Mouse (Mus musculus) CH12.LX (cell line): Measurements from ENCODE around the gene Hoxb7. TPM values are rescaled to one million over a fixed set of nuclear protein-coding genes. Genes with fewer than 3 reads are reported as not detected.

Source experiments
- DNase-seq: peaks from one replicate; pipeline ENCODE4 v3.0.0-alpha.2; 2013; ENCODE audit errors: extremely low read depth
- H3K27ac ChIP-seq: 2 replicates; pipeline ENCODE4 v1.5.1; 2012; ENCODE audit warnings: low read depth, mild to moderate bottlenecking, control low read depth, moderate library complexity; ENCODE audit not compliant: insufficient read depth
- H3K27me3 ChIP-seq: replicated peaks from 2 replicates; pipeline ENCODE3; 2012; ENCODE audit warnings: inconsistent platforms
- H3K36me3 ChIP-seq, 2 experiments: replicated peaks in 1 of 2; 2 replicates each; pipeline versions ENCODE3 to v1.6.1; 2012; ENCODE audit warnings: inconsistent platforms in 1 of 2, low read length in 1 of 2, mild to moderate bottlenecking in 1 of 2, mixed read lengths in 1 of 2, moderate library complexity in 1 of 2; ENCODE audit not compliant: control insufficient read depth in 1 of 2, insufficient read depth in 1 of 2
- H3K4me1 ChIP-seq, 2 experiments: 2 replicates each; pipeline ENCODE4 v1.6.1; 2012; ENCODE audit warnings: inconsistent platforms in 1 of 2, moderate library complexity in 1 of 2; ENCODE audit not compliant: insufficient read depth in 2 of 2, control insufficient read depth in 1 of 2
- H3K4me2 ChIP-seq: 2 replicates; pipeline ENCODE4 v1.6.1; 2012; ENCODE audit warnings: low read depth, mild to moderate bottlenecking, control low read depth; ENCODE audit not compliant: poor library complexity, insufficient read depth, severe bottlenecking
- H3K4me3 ChIP-seq, 3 experiments: fragments of 150-350 bp in 1 of 3; sonication (generic) in 1 of 3; replicated peaks in 1 of 3; 2 replicates each; pipeline versions ENCODE3 to v1.5.1; 2011 to 2012; ENCODE audit warnings: low read depth in 2 of 3, low read length in 2 of 3, mild to moderate bottlenecking in 2 of 3, moderate library complexity in 2 of 3, control low read depth in 1 of 3, improper control_type of control experiment in 1 of 3, inconsistent platforms in 1 of 3, mixed read lengths in 1 of 3; ENCODE audit not compliant: poor library complexity in 1 of 3
- H3K79me2 ChIP-seq: replicated peaks from 2 replicates; pipeline ENCODE4 v1.6.1; 2012; ENCODE audit warnings: mild to moderate bottlenecking, moderate library complexity; ENCODE audit not compliant: control insufficient read depth, poor library complexity, insufficient read depth, severe bottlenecking; ENCODE audit errors: extremely low read depth
- H3K9ac ChIP-seq: 2 replicates; pipeline ENCODE4 v1.6.1; 2012; ENCODE audit warnings: low read depth, mild to moderate bottlenecking, control low read depth, moderate library complexity; ENCODE audit not compliant: insufficient read depth
- H3K9me3 ChIP-seq: replicated peaks from 2 replicates; pipeline ENCODE3; 2012; ENCODE audit warnings: low read length, inconsistent platforms, mixed read lengths
- BHLHE40 ChIP-seq: IDR thresholded peaks from 2 replicates; pipeline ENCODE4 v1.6.1; 2011; ENCODE audit warnings: mild to moderate bottlenecking, low read depth, low read length, improper control_type of control experiment
- CHD1 ChIP-seq: IDR thresholded peaks from 2 replicates; pipeline ENCODE4 v1.6.1; 2012; ENCODE audit warnings: low read depth, low read length, improper control_type of control experiment, inconsistent platforms
- CHD2 ChIP-seq: IDR thresholded peaks from 2 replicates; pipeline ENCODE4 v1.6.1; 2011; ENCODE audit warnings: low read length, improper control_type of control experiment
- CTCF ChIP-seq, 2 experiments: IDR thresholded peaks in 1 of 2; conservative IDR thresholded peaks in 1 of 2; 2 replicates each; pipeline ENCODE4 v1.5.1; 2011 to 2012; ENCODE audit warnings: low read depth in 2 of 2, low read length in 2 of 2, improper control_type of control experiment in 1 of 2, inconsistent platforms in 1 of 2, mild to moderate bottlenecking in 1 of 2, moderate library complexity in 1 of 2
- ETS1 ChIP-seq: conservative IDR thresholded peaks from 2 replicates; pipeline ENCODE4 v1.6.1; 2012; ENCODE audit warnings: low read depth, mild to moderate bottlenecking, inconsistent platforms, low read length, improper control_type of control experiment, moderate library complexity
- IRF4 ChIP-seq: IDR thresholded peaks from 2 replicates; pipeline ENCODE4 v1.6.1; 2014; ENCODE audit warnings: low read depth, mild to moderate bottlenecking, inconsistent platforms, low read length, improper control_type of control experiment
- JUND ChIP-seq: conservative IDR thresholded peaks from 2 replicates; pipeline ENCODE4 v1.6.1; 2011; ENCODE audit warnings: low read depth, low read length, improper control_type of control experiment
- MAFK ChIP-seq: IDR thresholded peaks from 2 replicates; pipeline ENCODE4 v1.6.1; 2011; ENCODE audit warnings: low read length, improper control_type of control experiment; ENCODE audit not compliant: insufficient replicate concordance
- MAX ChIP-seq: IDR thresholded peaks from 2 replicates; pipeline ENCODE4 v1.6.1; 2011; ENCODE audit warnings: low read length, improper control_type of control experiment
- MAZ ChIP-seq: IDR thresholded peaks from 2 replicates; pipeline ENCODE4 v1.6.1; 2012; ENCODE audit warnings: low read depth, mild to moderate bottlenecking, inconsistent platforms, low read length, improper control_type of control experiment, moderate library complexity
- MXI1 ChIP-seq: IDR thresholded peaks from 2 replicates; pipeline ENCODE4 v1.6.1; 2011; ENCODE audit warnings: mild to moderate bottlenecking, low read depth, low read length, improper control_type of control experiment
- MYC ChIP-seq: IDR thresholded peaks from 2 replicates; pipeline ENCODE4 v1.6.1; 2011; ENCODE audit warnings: low read depth, mild to moderate bottlenecking, improper control_type of control experiment, low read length
- NRF1 ChIP-seq: IDR thresholded peaks from 2 replicates; pipeline ENCODE4 v1.6.1; 2014; ENCODE audit warnings: low read depth, mild to moderate bottlenecking, inconsistent platforms, low read length, improper control_type of control experiment, moderate library complexity
- PAX5 ChIP-seq: IDR thresholded peaks from 2 replicates; pipeline ENCODE4 v1.6.1; 2012; ENCODE audit warnings: low read length, inconsistent platforms, mixed read lengths
- POLR2AphosphoS2 ChIP-seq: IDR thresholded peaks from 2 replicates; pipeline ENCODE4 v1.6.1; 2011; ENCODE audit warnings: low read depth, low read length, improper control_type of control experiment
- RAD21 ChIP-seq: IDR thresholded peaks from 2 replicates; pipeline ENCODE4 v1.6.1; 2011; ENCODE audit warnings: low read depth, mild to moderate bottlenecking, low read length, improper control_type of control experiment, moderate library complexity
- RCOR1 ChIP-seq: conservative IDR thresholded peaks from 2 replicates; pipeline ENCODE4 v1.6.1; 2012; ENCODE audit warnings: low read depth, mild to moderate bottlenecking, inconsistent platforms, low read length, improper control_type of control experiment
- SIN3A ChIP-seq: IDR thresholded peaks from 2 replicates; pipeline ENCODE4 v1.6.1; 2012; ENCODE audit warnings: low read length, improper control_type of control experiment, inconsistent platforms
- SMC3 ChIP-seq: IDR thresholded peaks from 2 replicates; pipeline ENCODE4 v1.6.1; 2011; ENCODE audit warnings: low read depth, low read length, improper control_type of control experiment
- TBP ChIP-seq: conservative IDR thresholded peaks from 2 replicates; pipeline ENCODE4 v1.6.1; 2011; ENCODE audit warnings: low read depth, low read length, improper control_type of control experiment
- TCF12 ChIP-seq: IDR thresholded peaks from 2 replicates; pipeline ENCODE4 v1.6.1; 2014; ENCODE audit warnings: low read depth, mild to moderate bottlenecking, inconsistent platforms, low read length, improper control_type of control experiment
- USF1 ChIP-seq: IDR thresholded peaks from 2 replicates; pipeline ENCODE4 v1.6.1; 2014; ENCODE audit warnings: low read depth, mild to moderate bottlenecking, inconsistent platforms, low read length, improper control_type of control experiment
- USF2 ChIP-seq: conservative IDR thresholded peaks from 2 replicates; pipeline ENCODE4 v1.6.1; 2011; ENCODE audit warnings: low read depth, low read length, improper control_type of control experiment
- ZKSCAN1 ChIP-seq: IDR thresholded peaks from 2 replicates; pipeline ENCODE4 v1.6.1; 2012; ENCODE audit warnings: low read depth, inconsistent platforms, low read length, improper control_type of control experiment, borderline replicate concordance
- ZNF384 ChIP-seq: IDR thresholded peaks from 2 replicates; pipeline ENCODE4 v1.6.1; 2012; ENCODE audit warnings: low read depth, low read length, improper control_type of control experiment, inconsistent platforms
- dilution Hi-C: fragments of 300-500 bp; cut with MboI; formaldehyde crosslinking; loops from 2 replicates; pipeline ENCODE4 v1.14.3; 2020; ENCODE audit warnings: low sequenced_read_pairs; ENCODE audit not compliant: extremely low pct_unique_long_range_greater_than_20kb, extremely low pct_ligation_motif_present
- in situ Hi-C: fragments of 300-500 bp; cut with MboI; formaldehyde crosslinking; loops from 3 replicates; pipeline ENCODE4 v1.14.3; 2019; ENCODE audit warnings: low sequenced_read_pairs, low pct_ligation_motif_present, low pct_unique_long_range_greater_than_20kb, mixed read lengths
- polyA plus RNA-seq: library from polyadenylated mRNA; unstranded; fragments of >175 nt; gene quantifications from 2 replicates; pipeline ENCODE4 v1.2.1, GENCODE M21; 2012; ENCODE audit warnings: low read depth; ENCODE audit not compliant: insufficient read length
- total RNA-seq, 2 experiments: library from RNA; depleted of rRNA; stranded (reverse); fragments of 300-350 nt in 1 of 2; fragments of >200 nt in 1 of 2; gene quantifications; 2 replicates each; pipeline ENCODE4 v1.2.3; 2012 to 2014

Gene Hoxb7
- total and polyA plus RNA-seq, 3 experiments, result not detected

DNA sequence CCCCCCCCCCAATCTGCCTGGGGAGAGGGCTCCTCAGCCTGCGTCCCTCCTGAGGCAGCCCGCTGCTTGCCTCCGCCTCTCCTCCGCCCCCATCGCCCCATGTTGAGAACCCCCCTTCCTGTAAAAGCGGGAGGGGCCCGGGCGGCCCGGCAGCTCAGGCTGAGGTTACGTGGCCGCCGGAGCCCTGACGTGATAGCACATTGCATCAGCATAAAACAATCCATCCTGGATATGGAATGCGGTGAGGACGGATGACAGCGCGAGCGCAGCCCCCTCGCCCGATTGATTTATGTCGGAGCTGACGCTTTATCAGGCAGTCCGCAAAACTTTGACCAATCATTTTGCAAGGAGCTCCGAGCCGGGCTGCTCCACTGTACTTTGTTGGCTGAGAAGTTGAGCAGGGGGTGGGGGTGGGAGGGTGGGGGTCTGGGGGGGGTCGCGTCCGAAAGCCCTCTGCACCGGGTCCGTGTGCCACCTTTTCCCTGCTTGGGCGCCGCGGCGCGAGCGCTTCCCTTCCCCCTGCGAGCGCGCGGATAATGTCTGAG lies 15.4 kb upstream of the Hoxb7 start, which contains the start of gene Hoxb9:
TSS of gene Hoxb9 (plus strand) at position 462 of the 545 bp plus-strand sequence.
- no peaks in the 10 kb centered on the region for H3K36me3 ChIP-seq
- H3K9ac ChIP-seq, result no peak within 1 kb of the TSS
- in situ Hi-C loops (no loop called here), dilution Hi-C loops (no loop called here)
- peaks cover 0 to 5% of the 10 kb centered on the region in 2 experiments; a peak in 1 of 4 replicates for H3K4me1 ChIP-seq
- H3K27me3 ChIP-seq, result peaks cover 96% of the 10 kb centered on the region
- no peak within 1 kb of the TSS for H3K27ac ChIP-seq
- no peak for DNase-seq
- no peak within 1 kb of the TSS for H3K4me3 ChIP-seq
- no peak within 1 kb of the TSS for H3K4me2 ChIP-seq
- peaks cover 14% of the 10 kb centered on the region for H3K9me3 ChIP-seq
- TF ChIP-seq ETS1 (no peak), CHD1 (no peak), ZKSCAN1 (no peak), MAZ (no peak), ZNF384 (no peak), SIN3A (no peak), POLR2AphosphoS2 (no peak), CTCF (conservative IDR thresholded peaks at IDR 0.05 in 1 of 2, IDR thresholded peaks at IDR 0.05 in 1 of 2; ENCODE audit: low read depth in 2 of 2, low read length in 2 of 2) (no peak), USF2 (no peak), IRF4 (no peak), BHLHE40 (no peak), TBP (no peak), MYC (no peak), MAFK (no peak), MAX (no peak), PAX5 (no peak), RCOR1 (no peak)
- no peaks in the 10 kb centered on the region for H3K79me2 ChIP-seq

DNA sequence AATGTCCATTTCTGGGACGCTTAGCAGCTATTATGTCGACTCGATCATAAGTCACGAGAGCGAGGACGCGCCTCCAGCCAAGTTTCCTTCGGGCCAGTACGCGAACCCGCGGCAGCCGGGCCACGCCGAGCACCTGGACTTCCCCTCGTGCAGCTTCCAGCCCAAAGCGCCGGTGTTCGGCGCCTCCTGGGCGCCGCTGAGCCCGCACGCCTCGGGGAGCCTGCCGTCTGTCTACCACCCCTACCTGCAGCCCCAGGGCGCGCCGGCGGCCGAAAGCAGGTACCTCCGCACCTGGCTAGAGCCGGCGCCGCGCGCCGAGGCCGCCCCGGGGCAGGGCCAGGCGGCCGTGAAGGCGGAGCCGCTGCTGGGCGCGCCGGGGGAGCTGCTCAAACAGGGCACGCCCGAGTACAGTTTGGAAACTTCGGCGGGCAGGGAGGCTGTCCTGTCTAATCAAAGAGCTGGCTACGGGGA lies 14.8 kb upstream of the Hoxb7 start:
- no peak overlapping the region for H3K27ac ChIP-seq
- H3K27me3 ChIP-seq, result peaks cover 98% of the 10 kb centered on the region
- no peak for DNase-seq
- H3K79me2 ChIP-seq, result no peaks in the 10 kb centered on the region
- H3K4me3 ChIP-seq, result no peak overlapping the region
- peaks cover 0 to 5% of the 10 kb centered on the region in 2 experiments; a peak in 1 of 4 replicates for H3K4me1 ChIP-seq
- no peak overlapping the region for H3K9ac ChIP-seq
- in situ Hi-C loops (no loop called here), dilution Hi-C loops (no loop called here)
- TF ChIP-seq NRF1, result no peak
- TF ChIP-seq RAD21, result no peak
- no peak for TF ChIP-seq CTCF (conservative IDR thresholded peaks at IDR 0.05 in 1 of 2, IDR thresholded peaks at IDR 0.05 in 1 of 2; ENCODE audit: low read depth in 2 of 2, low read length in 2 of 2)
- no peak for TF ChIP-seq MAFK
- no peak for TF ChIP-seq SMC3
- no peak for TF ChIP-seq CHD2
- no peak for TF ChIP-seq SIN3A
- TF ChIP-seq BHLHE40, result no peak
- TF ChIP-seq USF2, result no peak
- TF ChIP-seq TCF12, result no peak
- TF ChIP-seq ZNF384, result no peak
- TF ChIP-seq MXI1, result no peak
- no peak for TF ChIP-seq IRF4
- TF ChIP-seq JUND, result no peak
- no peak for TF ChIP-seq MYC
- no peak for TF ChIP-seq ETS1
- TF ChIP-seq USF1, result no peak
- no peaks in the 10 kb centered on the region for H3K36me3 ChIP-seq
- no peak overlapping the region for H3K4me2 ChIP-seq
- peaks cover 14% of the 10 kb centered on the region for H3K9me3 ChIP-seq
